In genomic region chr13:70277667-70278591, GRCm38 (mm10) we compare ENCODE assay signal across 9 mouse cellular contexts.
A peak's percentile ranks its signal among the peaks of the same experiment; 100 is the strongest.
DNase-seq lines count a peak whose midpoint lies in the region; ATAC-seq and TF ChIP-seq lines count a peak whose summit lies in the region.
"Had no signal": no experiment of that assay in that cellular context is flagged by ENCODE, and none has a peak within 500 bp of the region (broad histone marks: within the 10 kb centered on the region; RNA-seq: fewer than 3 reads in every experiment).

No protein-coding gene starts in this region.

- H3K4me2 ChIP-seq in heart, embryonic 12.5 days = peak overlapping the region; percentile 34
- peak overlapping the region; percentile 1; the same call in 1 of the 2 replicates for H3K4me2 ChIP-seq in kidney, embryonic 15.5 days

- DNase-seq in heart, adult 9 months (ENCODE audit: low spot score in 2 of 2) = no peak
- peak; percentile 91 for DNase-seq in brain, adult 2 months (ENCODE audit: low read depth, low spot score)
- DNase-seq in limb, embryonic 10.5 days (ENCODE audit: low spot score) = no peak
- DNase-seq in thymus, adult 2 months = no peak
- DNase-seq in cerebellum, adult 2 months = no peak
- no peak for DNase-seq in spleen, postnatal 14 days (ENCODE audit: low spot score in 2 of 2)

- H3K4me1 ChIP-seq in heart, embryonic 12.5 days (replicated peaks) = peaks cover 25% of the 10 kb centered on the region
- peaks cover 26% of the 10 kb centered on the region for H3K4me1 ChIP-seq in kidney, embryonic 15.5 days
- peaks cover 23% of the 10 kb centered on the region for H3K4me1 ChIP-seq in limb, embryonic 10.5 days
- no peaks in the 10 kb centered on the region for H3K4me1 ChIP-seq in thymus, adult 2 months (replicated peaks; ENCODE audit: control insufficient read depth, insufficient read depth, low read length)
- no peaks in the 10 kb centered on the region for H3K4me1 ChIP-seq in cerebellum, adult 2 months (ENCODE audit: control insufficient read depth, insufficient read depth, low read length)

- no peak overlapping the region for H3K9ac ChIP-seq in heart, embryonic 12.5 days
- no peak overlapping the region for H3K9ac ChIP-seq in kidney, embryonic 15.5 days

- no peaks in the 10 kb centered on the region for H3K27me3 ChIP-seq in heart, embryonic 12.5 days (replicated peaks)
- H3K27me3 ChIP-seq in kidney, embryonic 15.5 days = no peaks in the 10 kb centered on the region
- H3K27me3 ChIP-seq in limb, embryonic 10.5 days (ENCODE audit: low read depth, poor library complexity, severe bottlenecking) = no peaks in the 10 kb centered on the region
- no peaks in the 10 kb centered on the region for H3K27me3 ChIP-seq in thymus, adult 2 months (ENCODE audit: control insufficient read depth, insufficient read depth, low read length)
- H3K27me3 ChIP-seq in cerebellum, adult 2 months (ENCODE audit: control insufficient read depth, insufficient read depth, low read length) = no peaks in the 10 kb centered on the region
- H3K27me3 ChIP-seq: CH12.LX had no signal

- 59% methylated on average over 13 of the region's 13 CpGs for WGBS in heart, embryonic 12.5 days
- 31% methylated on average over 13 of the region's 13 CpGs for WGBS in kidney, embryonic 15.5 days
- 74% methylated on average over 13 of the region's 13 CpGs for WGBS in limb, embryonic 10.5 days
- WGBS in thymus, adult 2 months = 81% methylated on average over 13 of the region's 13 CpGs
- 83% methylated on average over 13 of the region's 13 CpGs for WGBS in cerebellum, adult 2 months

- no peaks in the 10 kb centered on the region for H3K36me3 ChIP-seq in heart, embryonic 12.5 days
- no peaks in the 10 kb centered on the region for H3K36me3 ChIP-seq in kidney, embryonic 15.5 days
- H3K36me3 ChIP-seq in limb, embryonic 10.5 days = no peaks in the 10 kb centered on the region
- no peaks in the 10 kb centered on the region for H3K36me3 ChIP-seq in thymus, adult 2 months (ENCODE audit: control insufficient read depth, insufficient read depth, low read length)

- TF ChIP-seq POLR2A in thymus, adult 2 months (IDR thresholded peaks at IDR 0.05; ENCODE audit: control insufficient read depth, extremely low read depth, insufficient read depth, low read length, poor library complexity) = no peak
- TF ChIP-seq POLR2A in cerebellum, adult 2 months (IDR thresholded peaks at IDR 0.05; ENCODE audit: borderline replicate concordance, insufficient read depth, low read length) = no peak

- no peak overlapping the region for H3K4me3 ChIP-seq in heart, embryonic 12.5 days
- H3K4me3 ChIP-seq in kidney, embryonic 15.5 days (replicated peaks) = no peak overlapping the region
- H3K4me3 ChIP-seq in limb, embryonic 10.5 days = no peak overlapping the region
- no peak overlapping the region for H3K4me3 ChIP-seq in thymus, adult 2 months (ENCODE audit: control insufficient read depth, insufficient read depth, low read length)
- H3K4me3 ChIP-seq in cerebellum, adult 2 months (replicated peaks; ENCODE audit: insufficient read depth, low read depth, low read length) = no peak overlapping the region

- no peaks in the 10 kb centered on the region for H3K9me3 ChIP-seq in heart, embryonic 12.5 days (replicated peaks)
- H3K9me3 ChIP-seq in kidney, embryonic 15.5 days (replicated peaks) = no peaks in the 10 kb centered on the region
- H3K9me3 ChIP-seq in limb, embryonic 10.5 days (replicated peaks) = no peaks in the 10 kb centered on the region

- peak overlapping the region; percentile 77 for H3K27ac ChIP-seq in heart, embryonic 12.5 days (ENCODE audit: poor library complexity, severe bottlenecking)
- H3K27ac ChIP-seq in kidney, embryonic 15.5 days = peak overlapping the region; percentile 38
- 0 out of 2 replicates have a peak overlapping the region, but pooled peaks have one; percentile 0 for H3K27ac ChIP-seq in limb, embryonic 10.5 days
- H3K27ac ChIP-seq in thymus, adult 2 months (ENCODE audit: control insufficient read depth, insufficient read depth, low read length) = no peak overlapping the region
- H3K27ac ChIP-seq in cerebellum, adult 2 months (ENCODE audit: insufficient read depth, low read length) = no peak overlapping the region

- TF ChIP-seq CTCF in thymus, adult 2 months (IDR thresholded peaks at IDR 0.05; ENCODE audit: borderline replicate concordance, control insufficient read depth, extremely low read depth, insufficient read depth, low read length, poor library complexity) = no peak
- no peak for TF ChIP-seq CTCF in cerebellum, adult 2 months (IDR thresholded peaks at IDR 0.05; ENCODE audit: borderline replicate concordance, insufficient read depth, low read depth, low read length)

- ATAC-seq in heart, embryonic 12.5 days (ENCODE audit: insufficient number of reproducible peaks, low FRiP score) = no peak
- peak; percentile 41; the same call in 1 of the 2 replicates for ATAC-seq in kidney, embryonic 15.5 days (replicated peaks; ENCODE audit: low FRiP score)

Comparison
In these comparisons a context has a peak if more than half of its experiments do, and no peak if none do; other contexts are left out.
1. H3K27ac ChIP-seq: peak in heart, embryonic 12.5 days (single experiment), kidney, embryonic 15.5 days (single experiment) and limb, embryonic 10.5 days (single experiment); none in thymus, adult 2 months (single experiment) and cerebellum, adult 2 months (single experiment).